Mouse (Mus musculus) ES-E14 (cell line): Measurements from ENCODE around the gene Akap9.
"Not testable (repeated sequence)": the region's sequence is repeated elsewhere in the genome, so short reads cannot be mapped to it uniquely, and the experiment has no call there.

ENCODE experiments used
- CHD2 ChIP-seq: IDR thresholded peaks from 2 replicates; pipeline ENCODE4 v1.6.1; 2014; ENCODE audit warnings: mild to moderate bottlenecking, low read depth, low read length, inconsistent platforms
- MAFK ChIP-seq: IDR thresholded peaks from 2 replicates; pipeline ENCODE4 v1.6.1; 2014; ENCODE audit warnings: mild to moderate bottlenecking, low read depth, low read length, inconsistent platforms; ENCODE audit not compliant: insufficient read depth

- TF ChIP-seq MAFK, CHD2: not testable (repeated sequence)
Measured at GRCm38 (mm10) chr5:4026336-4026735, 98.5 kb downstream of the Akap9 start.
